Mouse (Mus musculus): ENCODE measurements around the gene Arl13b. TPM values are rescaled to one million over a fixed set of nuclear protein-coding genes. Genes with fewer than 3 reads are reported as not detected.

The Arl13b gene
- polyA plus RNA-seq, 1 experiment from 2014 or later: 16.0 TPM

- 90% methylated on average over 1 of the region's 1 CpGs for WGBS
- H3K27me3 ChIP-seq (ENCODE audit: low read depth, poor library complexity, severe bottlenecking): no peaks in the 10 kb centered on the region
- H3K36me3 ChIP-seq: 0 out of 2 replicates have a peak, but pooled peaks cover 4% of the 10 kb centered on the region
- no peak overlapping the region for H3K27ac ChIP-seq (replicated peaks)
- H3K4me3 ChIP-seq: no peak overlapping the region
- DNase-seq (ENCODE audit: low spot score): no peak
- H3K4me1 ChIP-seq: peaks cover 6% of the 10 kb centered on the region; the same call in 1 of the 2 replicates
- no peaks in the 10 kb centered on the region for H3K9me3 ChIP-seq (replicated peaks)
Observed at GRCm38 (mm10) chr16:62753597-62753996, 93.2 kb downstream of the Arl13b start.

DNA sequence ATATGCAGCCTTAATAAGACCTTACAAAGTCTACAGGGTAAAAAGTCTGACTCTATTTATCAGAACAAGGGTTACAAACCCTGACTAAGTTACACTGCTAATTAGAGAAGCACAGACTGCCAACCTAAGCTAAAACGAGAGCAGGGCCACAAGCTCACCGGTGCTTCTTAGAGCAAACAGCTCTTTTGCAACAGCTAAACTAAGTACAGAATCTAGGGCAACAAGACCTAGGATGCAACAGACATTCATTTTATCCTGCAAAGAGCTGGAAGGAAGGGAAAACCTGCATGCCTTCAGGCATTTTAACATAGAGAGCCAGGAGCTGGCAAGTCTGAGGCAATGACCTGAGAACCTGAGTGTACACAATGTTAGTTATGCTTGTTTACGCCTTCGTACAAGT is 93.8 kb downstream of the Arl13b start:
- H3K4me3 ChIP-seq: no peak overlapping the region
- no peaks in the 10 kb centered on the region for H3K36me3 ChIP-seq
- H3K27ac ChIP-seq (replicated peaks): no peak overlapping the region
- DNase-seq (ENCODE audit: low spot score): no peak
- 91% methylated on average over 4 of the region's 4 CpGs for WGBS
- no peaks in the 10 kb centered on the region for H3K27me3 ChIP-seq (ENCODE audit: low read depth, poor library complexity, severe bottlenecking)
- no peaks in the 10 kb centered on the region for H3K9me3 ChIP-seq (replicated peaks)
- H3K4me1 ChIP-seq: peaks cover 6% of the 10 kb centered on the region; the same call in 1 of the 2 replicates

- Histone ChIP-seq H3K36me3 (no peaks in the 10 kb centered on the region), H3K27ac (replicated peaks) (no peak overlapping the region), H3K4me3 (no peak overlapping the region), H3K4me1 (no peaks in the 10 kb centered on the region), H3K27me3 (ENCODE audit: low read depth, poor library complexity, severe bottlenecking) (no peaks in the 10 kb centered on the region), H3K9me3 (replicated peaks) (no peaks in the 10 kb centered on the region)
- no peak for DNase-seq (ENCODE audit: low spot score)
- 84% methylated on average over 2 of the region's 2 CpGs for WGBS
Observed at GRCm38 (mm10) chr16:62745875-62746274, 101.0 kb downstream of the Arl13b start.

Small RNA genes lying within 50 kb of the gene (microRNA-seq; reads per million reads assigned to microRNA genes)
- not detected for gene Gm25986

Other genes with a start within 250 kb of the Arl13b start
- gene Nsun3, start 60.2 kb downstream of the Arl13b start, polyA plus RNA-seq (2016; fragmentation: Nextera tagmentation; extraction: Ambion mirVana): 7.8 and 11.3 TPM in 2 replicates
- 0.30 and 0.36 TPM in 2 replicates for gene Stx19, start 32.4 kb downstream of the Arl13b start, polyA plus RNA-seq (2016; fragmentation: Nextera tagmentation; extraction: Ambion mirVana)
- gene Pros1, start 7.3 kb upstream of the Arl13b start, polyA plus RNA-seq (2016; fragmentation: Nextera tagmentation; extraction: Ambion mirVana): 19.2 and 19.6 TPM in 2 replicates

Measured in midbrain, embryonic 10.5 days (tissue).